Mouse (Mus musculus): Measurements from ENCODE around the gene Dscam. TPM values are rescaled to one million over a fixed set of nuclear protein-coding genes. Genes with fewer than 3 reads are reported as not detected.

The Dscam gene
- polyA plus RNA-seq, 1 experiment from 2014 or later: 0.15 TPM

DNA sequence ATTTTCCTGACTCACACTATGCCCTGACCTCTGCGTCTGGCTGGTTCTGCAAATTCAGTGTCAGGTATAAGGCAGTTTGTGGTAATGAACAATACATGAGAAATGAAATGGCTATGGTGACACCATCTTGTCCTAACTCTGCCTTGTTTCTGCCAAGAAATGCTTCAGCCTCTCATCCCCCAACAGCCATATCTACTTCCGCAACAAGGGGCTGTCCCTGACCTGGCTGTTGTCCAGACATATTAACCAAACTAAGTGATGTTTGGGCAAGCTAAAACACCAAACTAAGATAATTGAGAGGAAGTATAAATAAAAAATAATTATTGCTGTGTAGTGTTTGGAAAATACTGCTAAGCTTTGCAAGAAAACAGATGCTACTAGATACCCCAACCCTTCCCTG is 258.4 kb downstream of the Dscam start:
- Histone ChIP-seq H3K9ac (no peak overlapping the region), H3K27ac (no peak overlapping the region), H3K4me2 (replicated peaks) (no peak overlapping the region), H3K27me3 (replicated peaks) (no peaks in the 10 kb centered on the region), H3K9me3 (no peaks in the 10 kb centered on the region), H3K36me3 (no peaks in the 10 kb centered on the region), H3K4me3 (replicated peaks) (no peak overlapping the region), H3K4me1 (replicated peaks) (no peaks in the 10 kb centered on the region)
- WGBS: 77% methylated on average over 2 of the region's 2 CpGs
- no peak for ATAC-seq

DNA sequence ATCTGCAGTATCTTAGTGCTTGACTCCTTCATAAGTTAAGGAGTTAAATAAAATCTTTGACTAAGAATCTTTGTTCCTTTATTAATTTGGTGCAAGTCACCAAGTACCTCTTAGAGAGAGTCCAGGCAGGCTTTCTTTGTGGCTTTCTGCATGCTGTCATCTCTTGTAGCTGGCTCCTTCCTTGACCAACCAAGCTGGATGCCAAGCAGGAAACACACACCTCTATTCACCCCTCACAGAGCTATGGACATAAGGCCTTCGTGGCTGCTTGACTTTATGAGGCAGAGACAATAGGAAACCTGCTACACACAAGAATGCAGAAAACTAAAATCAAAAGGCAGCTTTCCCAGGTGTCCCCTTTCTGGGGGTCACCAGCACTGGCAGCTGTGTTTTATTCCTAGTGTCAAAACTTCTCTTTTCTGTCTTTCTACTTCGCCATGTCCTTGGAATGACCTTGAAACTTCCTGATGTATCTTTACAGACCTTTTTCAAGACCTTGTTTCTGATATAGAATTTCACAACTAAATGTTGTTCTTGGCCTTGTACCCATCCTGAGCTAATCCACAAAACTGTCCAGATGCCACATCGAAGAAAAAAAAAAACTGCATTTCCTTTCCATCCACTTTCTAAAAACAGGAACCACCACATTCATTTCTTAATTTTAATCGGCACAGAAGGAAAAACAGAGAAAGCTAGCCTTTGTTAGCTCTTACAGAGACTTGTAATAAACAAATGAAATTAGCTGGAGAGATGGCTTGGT is 260.0 kb downstream of the Dscam start:
- 57% methylated on average over 4 of the region's 4 CpGs for WGBS
- no peaks in the 10 kb centered on the region for H3K9me3 ChIP-seq

DNA sequence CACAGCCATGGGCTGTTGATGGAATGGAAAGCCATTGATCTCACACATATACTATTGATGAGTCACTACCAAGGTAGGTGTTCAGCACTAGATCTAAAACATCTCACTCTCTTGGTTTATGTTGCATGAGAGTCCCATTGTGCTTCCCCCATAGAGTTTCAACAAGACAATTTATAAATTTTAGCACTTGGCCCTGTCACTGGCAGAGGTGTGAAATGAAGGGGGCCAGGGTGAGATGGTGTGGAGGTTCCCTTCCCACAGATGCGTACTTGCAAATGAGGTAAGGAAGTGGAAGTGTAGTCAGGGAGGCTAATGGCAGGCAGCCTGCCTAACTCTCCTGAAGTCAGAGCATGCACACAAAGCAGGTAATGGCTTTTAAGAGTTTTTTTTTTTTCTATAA is 262.7 kb downstream of the Dscam start:
- Histone ChIP-seq H3K4me1 (replicated peaks) (no peaks in the 10 kb centered on the region), H3K4me2 (replicated peaks) (no peak overlapping the region), H3K9me3 (no peaks in the 10 kb centered on the region), H3K9ac (no peak overlapping the region), H3K4me3 (replicated peaks) (no peak overlapping the region), H3K36me3 (no peaks in the 10 kb centered on the region), H3K27me3 (replicated peaks) (no peaks in the 10 kb centered on the region), H3K27ac (no peak overlapping the region)
- ATAC-seq: no peak
- WGBS: 92% methylated on average over 1 of the region's 1 CpGs

More for the DNA sequence above, 260.0 kb downstream of the Dscam start:
- no peaks in the 10 kb centered on the region for H3K36me3 ChIP-seq
- H3K27me3 ChIP-seq (replicated peaks): no peaks in the 10 kb centered on the region
- H3K27ac ChIP-seq: no peak overlapping the region
- no peak overlapping the region for H3K9ac ChIP-seq
- no peak for ATAC-seq
- H3K4me1 ChIP-seq (replicated peaks): no peaks in the 10 kb centered on the region
- no peak overlapping the region for H3K4me2 ChIP-seq (replicated peaks)
- H3K4me3 ChIP-seq (replicated peaks): no peak overlapping the region

DNA sequence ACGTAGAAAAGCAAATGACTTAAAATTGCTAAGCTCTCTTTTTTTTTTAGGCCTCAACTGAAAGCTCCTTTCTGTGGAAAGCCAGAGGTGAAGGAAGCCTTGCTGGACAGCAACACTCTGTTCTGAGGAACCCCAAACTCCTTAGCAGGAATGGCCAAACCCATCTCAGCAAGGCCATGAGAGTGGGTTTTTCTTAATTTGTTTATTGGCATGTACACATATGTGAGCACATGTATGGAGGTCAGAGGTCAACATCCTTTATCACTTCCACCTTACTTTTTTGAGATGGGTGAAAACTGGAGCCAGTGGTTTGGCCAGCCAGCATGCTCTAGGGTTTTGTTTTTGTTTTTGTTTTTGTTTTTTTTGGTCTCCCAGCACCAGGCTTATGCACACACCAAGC is 263.5 kb downstream of the Dscam start:
- no peak for ATAC-seq
- Histone ChIP-seq H3K9ac (no peak overlapping the region), H3K36me3 (no peaks in the 10 kb centered on the region), H3K9me3 (no peaks in the 10 kb centered on the region), H3K4me2 (replicated peaks) (no peak overlapping the region), H3K4me3 (replicated peaks) (no peak overlapping the region), H3K4me1 (replicated peaks) (no peaks in the 10 kb centered on the region), H3K27me3 (replicated peaks) (no peaks in the 10 kb centered on the region), H3K27ac (no peak overlapping the region)
- WGBS: 67% methylated on average over 1 of the region's 1 CpGs

DNA sequence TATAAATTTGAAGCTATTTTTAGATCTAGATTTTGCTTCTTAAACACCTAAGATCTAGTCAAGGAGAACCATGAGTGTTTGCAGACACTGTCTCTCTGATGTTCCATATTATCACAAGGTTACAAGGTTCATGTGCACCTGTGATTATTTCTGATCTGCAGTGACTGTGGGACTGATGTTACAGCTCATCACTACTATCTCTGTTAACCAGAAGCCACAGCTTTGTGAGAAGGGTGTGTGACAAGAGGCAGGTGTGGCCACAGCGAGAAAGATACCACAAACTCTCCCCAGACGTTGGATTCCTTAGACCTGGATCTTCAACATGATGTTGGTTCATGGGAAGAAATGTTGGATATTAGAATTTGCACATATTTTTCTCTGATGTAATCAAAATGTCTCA is 263.9 kb downstream of the Dscam start:
- H3K4me3 ChIP-seq (replicated peaks): no peak overlapping the region
- H3K27ac ChIP-seq: no peak overlapping the region
- peak; percentile 49; the same call in 1 of the 2 replicates for ATAC-seq
- no peaks in the 10 kb centered on the region for H3K36me3 ChIP-seq
- no peaks in the 10 kb centered on the region for H3K27me3 ChIP-seq (replicated peaks)
- no peak overlapping the region for H3K4me2 ChIP-seq (replicated peaks)
- WGBS: 68% methylated on average over 2 of the region's 2 CpGs
- H3K4me1 ChIP-seq (replicated peaks): no peaks in the 10 kb centered on the region
- no peak overlapping the region for H3K9ac ChIP-seq
- no peaks in the 10 kb centered on the region for H3K9me3 ChIP-seq

DNA sequence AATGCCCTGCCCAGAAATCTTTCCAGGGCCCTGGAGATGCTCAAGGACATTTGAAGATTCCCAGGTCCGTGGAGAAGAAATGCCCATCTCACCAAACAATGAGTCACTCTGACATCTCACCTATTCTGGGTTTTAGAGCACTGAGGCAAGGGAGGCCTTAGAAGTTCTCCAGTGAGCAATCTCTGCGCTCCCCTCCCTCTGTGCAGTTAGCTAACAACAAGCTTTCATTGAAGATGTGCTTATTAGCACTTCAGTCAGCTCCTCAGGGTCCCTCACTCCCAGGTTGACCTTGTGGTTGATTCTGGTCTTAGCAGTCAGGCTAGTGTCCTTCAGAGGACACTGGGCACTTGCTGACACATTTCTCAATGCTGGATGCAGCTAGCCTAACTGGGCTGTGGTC is 265.8 kb downstream of the Dscam start:
- Histone ChIP-seq H3K4me3 (replicated peaks) (no peak overlapping the region), H3K4me2 (replicated peaks) (no peak overlapping the region), H3K27ac (no peak overlapping the region), H3K9ac (no peak overlapping the region), H3K36me3 (no peaks in the 10 kb centered on the region), H3K27me3 (replicated peaks) (no peaks in the 10 kb centered on the region), H3K4me1 (replicated peaks) (no peaks in the 10 kb centered on the region), H3K9me3 (no peaks in the 10 kb centered on the region)
- ATAC-seq: no peak
- WGBS: 31% methylated on average over 2 of the region's 2 CpGs

DNA sequence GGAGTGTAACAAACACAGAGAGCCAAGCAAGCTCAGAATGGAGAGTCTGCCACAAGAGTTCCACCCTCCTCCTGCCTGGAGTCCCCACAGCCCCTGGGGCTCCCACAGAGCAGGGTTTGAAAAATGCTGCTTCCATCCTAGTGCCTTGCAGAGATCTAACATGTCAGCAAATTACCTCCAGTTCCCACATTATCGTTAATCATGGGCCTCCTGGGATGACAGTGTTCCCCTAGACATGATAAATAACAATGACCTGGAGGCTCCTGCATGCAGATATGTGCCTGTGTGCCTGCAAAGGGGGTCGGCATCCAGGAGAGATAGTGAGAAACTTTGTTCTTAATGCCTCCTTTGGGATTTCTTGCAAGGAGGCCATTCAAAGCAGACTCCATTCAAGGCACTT is 266.2 kb downstream of the Dscam start:
- no peaks in the 10 kb centered on the region for H3K9me3 ChIP-seq
- no peak overlapping the region for H3K4me3 ChIP-seq (replicated peaks)
- H3K27ac ChIP-seq: no peak overlapping the region
- ATAC-seq: no peak
- 17% methylated on average over 2 of the region's 2 CpGs for WGBS
- no peaks in the 10 kb centered on the region for H3K4me1 ChIP-seq (replicated peaks)
- H3K27me3 ChIP-seq (replicated peaks): no peaks in the 10 kb centered on the region
- no peak overlapping the region for H3K4me2 ChIP-seq (replicated peaks)
- H3K36me3 ChIP-seq: no peaks in the 10 kb centered on the region
- no peak overlapping the region for H3K9ac ChIP-seq

DNA sequence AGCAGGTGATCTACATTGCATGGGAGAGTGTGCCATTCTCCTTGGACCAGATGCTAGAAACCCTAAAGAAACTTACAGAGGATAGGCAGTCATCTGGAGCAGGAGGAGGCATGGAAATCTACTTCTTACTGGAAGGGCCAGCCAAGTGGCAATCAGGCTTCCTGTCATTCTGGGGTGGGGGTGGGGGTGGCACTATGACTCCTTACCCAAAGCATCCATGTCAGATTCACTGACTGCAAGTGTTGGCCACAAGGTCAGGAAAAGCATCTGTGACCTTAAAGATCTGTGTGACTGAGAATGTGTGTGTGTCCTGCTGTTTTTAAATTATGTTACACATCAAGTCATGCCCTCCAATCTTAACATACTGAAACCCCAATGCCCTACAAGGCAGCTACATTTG is 268.0 kb downstream of the Dscam start:
- Histone ChIP-seq H3K36me3 (no peaks in the 10 kb centered on the region), H3K9ac (no peak overlapping the region), H3K27ac (no peak overlapping the region), H3K4me2 (replicated peaks) (no peak overlapping the region), H3K4me1 (replicated peaks) (no peaks in the 10 kb centered on the region), H3K9me3 (no peaks in the 10 kb centered on the region), H3K27me3 (replicated peaks) (no peaks in the 10 kb centered on the region), H3K4me3 (replicated peaks) (no peak overlapping the region)
- no peak for ATAC-seq

DNA sequence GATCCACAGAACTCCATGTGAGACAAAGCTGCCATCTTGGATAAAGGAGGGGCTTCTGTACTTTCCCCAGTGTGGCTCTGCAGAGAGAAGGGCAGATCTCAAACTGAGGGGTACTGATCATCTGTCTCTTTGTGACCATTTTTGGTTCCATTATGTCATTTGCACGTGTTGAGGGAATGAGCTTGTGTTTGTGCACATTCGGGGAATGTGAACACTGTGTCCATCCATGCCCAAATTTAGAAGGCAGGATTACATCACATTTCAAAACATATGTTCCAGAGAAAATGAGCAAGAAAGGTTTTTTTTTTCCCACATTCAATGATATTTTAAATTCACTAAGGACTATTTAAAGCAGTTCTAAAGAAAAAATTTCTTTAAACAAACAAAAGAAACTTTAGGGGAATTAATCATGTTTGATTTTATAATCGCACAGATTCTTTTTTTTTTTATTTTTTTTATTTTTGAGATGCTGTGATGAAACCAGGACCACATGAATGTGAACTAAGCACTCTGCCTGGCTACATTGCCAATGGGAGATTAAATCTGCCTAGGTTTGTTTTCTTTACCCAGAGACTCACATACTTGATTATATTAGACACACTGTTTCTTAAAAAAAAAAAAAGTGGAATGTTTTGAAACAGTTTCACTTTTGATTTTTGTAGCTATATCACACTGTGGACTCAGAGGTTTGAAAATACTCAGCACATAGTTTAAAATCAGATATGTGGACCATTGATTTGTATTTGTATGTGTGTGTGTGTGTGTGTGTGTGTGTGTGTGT is 269.1 kb downstream of the Dscam start:
- 51% methylated on average over 3 of the region's 3 CpGs for WGBS
- Histone ChIP-seq H3K27me3 (replicated peaks) (no peaks in the 10 kb centered on the region), H3K27ac (no peak overlapping the region), H3K4me2 (replicated peaks) (no peak overlapping the region), H3K9ac (no peak overlapping the region), H3K4me3 (replicated peaks) (no peak overlapping the region), H3K9me3 (no peaks in the 10 kb centered on the region), H3K36me3 (no peaks in the 10 kb centered on the region), H3K4me1 (replicated peaks) (no peaks in the 10 kb centered on the region)
- no peak for ATAC-seq

DNA sequence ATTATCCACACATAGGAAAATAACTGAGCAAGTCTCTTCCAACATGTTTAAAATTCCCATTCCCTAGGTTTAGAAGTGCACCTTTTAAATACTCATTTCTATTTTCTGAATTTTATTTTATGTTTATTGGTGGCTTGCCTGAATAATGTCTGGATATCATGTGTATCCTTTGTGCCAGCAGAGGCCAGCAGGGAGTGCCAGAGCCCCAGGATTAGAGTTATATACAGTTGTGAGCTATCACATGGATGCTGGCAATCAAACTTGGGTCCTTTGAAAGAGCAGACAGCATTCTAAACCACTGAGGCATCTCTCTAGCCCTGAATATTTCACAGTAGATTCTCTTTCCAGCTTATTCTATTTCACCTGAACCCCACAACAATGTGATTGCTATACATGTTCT is 271.2 kb downstream of the Dscam start:
- H3K4me1 ChIP-seq (replicated peaks): no peaks in the 10 kb centered on the region
- H3K27ac ChIP-seq: no peak overlapping the region
- no peaks in the 10 kb centered on the region for H3K9me3 ChIP-seq
- no peak overlapping the region for H3K4me2 ChIP-seq (replicated peaks)
- H3K36me3 ChIP-seq: no peaks in the 10 kb centered on the region
- no peak for ATAC-seq
- H3K4me3 ChIP-seq (replicated peaks): no peak overlapping the region
- H3K9ac ChIP-seq: no peak overlapping the region
- H3K27me3 ChIP-seq (replicated peaks): no peaks in the 10 kb centered on the region

DNA sequence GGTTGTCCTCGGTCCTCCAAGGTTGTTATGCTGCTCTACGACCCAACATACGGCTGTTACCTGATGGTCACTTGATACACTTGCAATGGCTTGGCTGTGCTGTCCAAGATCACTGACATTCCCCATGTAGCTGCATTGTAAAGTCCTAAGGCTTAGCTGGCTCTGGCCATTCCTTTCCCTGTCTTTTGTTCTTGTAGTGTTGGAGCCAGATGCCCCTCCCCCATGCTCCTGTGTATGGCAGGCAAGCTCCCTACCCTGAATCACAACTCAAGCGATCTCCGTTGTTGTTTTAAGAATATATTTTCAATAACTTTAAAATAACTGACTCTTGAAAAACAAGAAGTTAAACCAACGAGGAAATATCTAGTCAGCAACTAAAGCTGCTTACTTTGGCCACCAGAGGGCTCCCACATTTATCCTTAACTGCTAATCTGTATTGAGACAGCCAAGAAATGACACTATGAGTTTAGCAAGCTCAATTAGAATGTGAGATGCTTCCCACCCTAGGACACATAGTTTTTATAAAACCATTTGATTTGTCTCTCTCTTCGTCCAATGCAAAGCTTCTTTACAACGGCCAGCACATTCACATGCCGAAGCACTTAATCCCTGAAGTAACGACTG is 273.9 kb downstream of the Dscam start:
- WGBS: 64% methylated on average over 10 of the region's 10 CpGs
- Histone ChIP-seq H3K9me3 (no peaks in the 10 kb centered on the region), H3K36me3 (no peaks in the 10 kb centered on the region), H3K4me1 (replicated peaks) (no peaks in the 10 kb centered on the region), H3K4me2 (replicated peaks) (no peak overlapping the region), H3K9ac (no peak overlapping the region), H3K27ac (no peak overlapping the region), H3K27me3 (replicated peaks) (no peaks in the 10 kb centered on the region), H3K4me3 (replicated peaks) (no peak overlapping the region)
- ATAC-seq: no peak

DNA sequence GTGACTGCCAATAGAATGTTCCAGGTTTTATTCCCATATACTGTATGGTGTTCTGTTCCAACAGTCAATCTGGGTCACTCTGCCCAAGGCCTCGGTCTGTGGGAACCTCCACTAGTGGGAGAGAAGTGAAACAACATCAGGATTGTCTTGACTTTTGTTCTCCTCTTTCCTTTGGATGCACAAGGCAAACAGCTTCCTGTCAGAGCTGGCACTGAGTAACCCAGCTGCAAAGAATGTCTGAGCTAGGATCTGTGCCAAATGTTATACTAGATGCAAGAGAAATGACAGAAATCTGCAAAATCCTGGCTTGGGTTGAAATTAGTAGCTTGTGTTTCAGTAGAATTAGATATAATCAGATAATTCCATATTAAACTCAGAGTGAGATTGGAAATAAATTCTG is 282.5 kb downstream of the Dscam start:
- no peak overlapping the region for H3K27ac ChIP-seq
- H3K27me3 ChIP-seq (replicated peaks): no peaks in the 10 kb centered on the region
- WGBS: 61% methylated on average over 1 of the region's 1 CpGs
- H3K9me3 ChIP-seq: no peaks in the 10 kb centered on the region
- no peak overlapping the region for H3K9ac ChIP-seq
- no peak for ATAC-seq
- H3K36me3 ChIP-seq: no peaks in the 10 kb centered on the region
- no peak overlapping the region for H3K4me3 ChIP-seq (replicated peaks)
- H3K4me2 ChIP-seq (replicated peaks): no peak overlapping the region
- no peaks in the 10 kb centered on the region for H3K4me1 ChIP-seq (replicated peaks)
